Mouse (Mus musculus) 3T3-L1 (cell line): ENCODE results near the gene Ucp2.

Experiments used
- DNase-seq: peaks from one replicate; pipeline ENCODE4 v3.0.0-alpha.2; 2015; ENCODE audit warnings: low read depth, low spot score

Gene Ucp2

GRCm38 (mm10) chr7:100502374-100502922 lies 9.3 kb downstream of the Ucp2 start:
- no peak for DNase-seq

DNA sequence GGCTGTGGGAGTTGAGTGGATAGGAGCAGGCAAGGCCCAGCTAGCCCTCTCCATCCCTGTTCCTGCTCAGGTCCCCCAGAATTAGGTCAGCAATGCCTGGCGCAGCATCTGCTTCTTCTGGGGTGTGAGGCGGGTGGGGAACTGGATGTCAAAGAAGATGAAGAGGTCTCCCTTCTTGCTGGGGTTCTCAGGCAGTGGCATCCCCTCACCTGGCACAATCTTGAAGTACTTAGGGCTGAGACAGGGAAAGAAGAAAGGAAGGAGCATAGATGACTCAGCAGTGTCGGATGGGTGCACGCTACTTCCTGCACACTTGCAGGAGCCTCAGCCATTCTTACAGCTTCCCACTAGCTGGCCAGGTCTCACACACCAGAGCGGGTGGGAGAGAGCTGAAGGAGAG lies 9.9 kb downstream of the Ucp2 start:
- no peak for DNase-seq

GRCm38 (mm10) chr7:100504740-100505487 lies 11.8 kb downstream of the Ucp2 start:
- DNase-seq = no peak

DNA sequence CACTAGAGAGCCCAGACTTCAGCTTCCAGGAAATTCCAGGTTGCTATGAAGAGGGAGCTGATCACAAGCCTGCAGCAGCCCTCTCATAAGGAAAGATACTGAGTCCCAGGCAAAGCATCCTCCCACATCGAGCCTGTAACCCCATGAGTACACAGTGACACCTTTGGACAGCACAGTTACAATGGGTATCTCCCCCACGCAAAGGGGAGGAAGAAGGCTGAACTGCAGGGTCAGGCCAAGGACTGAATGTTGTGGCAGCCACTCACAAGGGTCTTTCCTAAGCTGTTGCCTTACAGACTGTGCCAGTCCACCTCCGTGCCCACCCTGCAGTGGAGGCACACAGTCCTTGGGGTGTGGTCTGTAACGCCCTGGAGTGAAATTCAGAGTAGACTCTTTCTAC lies 13.4 kb downstream of the Ucp2 start:
- DNase-seq = no peak

DNA sequence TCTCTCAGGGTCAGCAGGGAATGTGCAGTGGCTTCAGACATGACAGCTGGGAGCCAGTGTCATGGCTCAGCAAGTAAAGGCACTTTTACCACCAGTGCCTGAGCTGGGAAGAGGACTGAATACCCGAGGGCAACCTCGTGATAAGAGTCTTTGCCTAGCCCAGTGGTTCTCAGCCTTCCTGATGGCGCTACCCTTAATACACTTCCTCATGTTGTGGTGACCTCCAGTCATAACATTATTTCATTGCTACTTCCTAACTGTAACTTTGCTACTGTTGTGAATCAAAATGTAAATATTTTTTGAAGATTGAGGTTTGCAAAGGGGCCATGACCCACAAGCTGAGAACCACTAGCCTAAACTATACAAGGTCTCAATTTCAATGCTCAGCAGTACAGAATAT lies 15.5 kb downstream of the Ucp2 start:
- no peak for DNase-seq

DNA sequence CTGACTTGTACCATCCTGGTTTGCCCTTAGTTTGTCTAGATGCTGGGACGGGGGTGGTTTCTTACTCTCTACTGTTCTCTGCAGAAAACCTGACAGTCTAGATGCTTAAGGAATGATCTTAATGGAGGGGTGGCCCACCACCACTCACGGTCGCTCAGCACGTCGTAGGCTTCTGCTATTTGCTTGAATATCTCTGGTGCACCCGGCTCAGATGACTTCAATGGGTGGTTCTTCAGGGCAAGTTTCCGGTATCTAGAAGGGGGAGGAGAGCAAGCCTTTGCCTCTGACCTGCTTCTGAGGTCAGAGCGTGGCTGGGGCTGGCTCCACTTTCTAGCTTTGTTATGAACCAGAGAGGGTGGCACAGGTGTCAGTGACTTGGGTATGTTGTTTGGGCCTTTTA lies 18.5 kb downstream of the Ucp2 start:
- DNase-seq = no peak

DNA sequence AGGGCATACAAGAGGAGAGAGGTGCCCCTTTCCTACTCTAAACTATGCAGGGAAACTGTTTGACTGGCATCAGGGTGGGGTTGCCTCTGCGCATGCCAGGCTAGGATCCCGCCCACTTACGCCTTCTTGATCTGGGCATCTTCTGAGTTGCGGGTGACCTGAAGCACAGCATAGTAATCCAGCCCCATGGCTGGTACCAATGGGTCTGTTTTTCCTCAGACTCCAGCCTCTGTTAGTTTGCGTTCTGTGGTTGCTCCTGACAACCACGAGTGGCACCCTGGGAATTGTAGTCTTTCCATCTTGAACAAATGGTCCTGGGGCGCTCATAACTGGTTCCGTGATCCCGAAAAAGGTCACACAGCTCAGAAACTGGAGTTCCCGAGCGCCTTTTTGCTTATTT lies 21.4 kb downstream of the Ucp2 start, which contains the start of gene Dnajb13:
Gene Dnajb13, minus strand, starts transcription at position 388 of the 400 bp plus-strand sequence.
- no peak for DNase-seq

DNA sequence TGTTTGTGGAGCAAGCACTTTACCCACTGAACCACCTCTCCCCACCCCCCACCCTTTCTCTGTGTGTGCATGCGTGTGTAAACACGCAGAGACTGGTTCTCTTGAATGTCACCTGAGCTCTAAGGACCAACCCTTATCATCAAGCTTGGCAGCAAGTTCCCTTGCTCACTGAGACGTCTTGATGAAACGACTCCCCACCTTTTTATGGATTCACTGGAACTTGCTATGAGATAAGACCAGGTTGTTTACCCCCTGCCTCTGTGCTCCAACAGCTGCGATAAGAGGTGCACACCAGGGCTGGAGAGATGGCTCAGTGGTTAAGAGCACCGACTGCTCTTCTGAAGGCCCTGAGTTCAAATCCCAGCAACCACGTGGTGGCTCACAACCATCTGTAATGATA lies 27.1 kb downstream of the Ucp2 start:
- DNase-seq = no peak

- DNase-seq = peak; percentile 80
Observed at GRCm38 (mm10) chr7:100520663-100521285, 27.6 kb downstream of the Ucp2 start.

GRCm38 (mm10) chr7:100522222-100522621 lies 29.1 kb downstream of the Ucp2 start:
- no peak for DNase-seq

DNA sequence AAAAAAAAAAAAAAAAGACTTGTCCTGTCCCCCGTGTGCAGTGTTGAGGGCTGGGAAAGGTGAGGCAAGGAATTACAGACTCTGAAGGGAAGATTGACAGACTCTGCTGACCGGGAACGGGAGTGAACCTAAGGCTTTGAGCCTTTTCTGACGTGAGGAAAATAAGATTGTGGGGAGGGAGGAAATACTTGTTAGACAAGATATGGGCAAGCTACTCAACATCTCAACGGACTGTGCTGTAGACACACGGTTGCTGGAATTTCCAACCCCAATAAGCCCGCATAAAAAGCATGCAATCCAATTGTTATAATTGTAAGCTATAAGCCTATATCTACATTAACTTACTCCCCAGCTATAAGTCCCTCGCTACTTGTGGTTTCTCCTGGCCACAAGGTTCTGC lies 31.5 kb downstream of the Ucp2 start:
- DNase-seq = no peak

GRCm38 (mm10) chr7:100530766-100531165 lies 37.6 kb downstream of the Ucp2 start:
- DNase-seq = no peak

GRCm38 (mm10) chr7:100533503-100533902 lies 40.4 kb downstream of the Ucp2 start:
- no peak for DNase-seq

DNA sequence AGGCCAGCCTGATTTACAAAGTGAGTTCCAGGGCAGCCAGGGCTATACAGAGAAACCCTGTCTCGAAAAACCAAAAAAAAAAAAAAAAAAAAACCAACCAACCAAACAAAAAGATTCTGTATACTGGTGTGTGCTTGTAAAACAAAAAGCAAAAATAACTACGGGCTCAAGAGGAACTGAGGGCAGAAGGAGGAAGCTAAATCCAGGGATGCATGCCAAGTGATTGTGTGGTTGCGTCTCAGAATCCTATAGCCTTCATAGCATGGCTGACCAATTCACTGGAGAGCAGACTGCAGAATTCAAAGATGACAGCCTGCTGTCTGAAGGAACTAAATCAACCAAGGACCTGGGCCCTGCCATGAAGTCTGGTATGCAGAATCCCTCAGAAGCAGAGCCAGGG lies 41.1 kb downstream of the Ucp2 start:
- DNase-seq = no peak

GRCm38 (mm10) chr7:100535831-100536230 lies 42.7 kb downstream of the Ucp2 start:
- no peak for DNase-seq

DNA sequence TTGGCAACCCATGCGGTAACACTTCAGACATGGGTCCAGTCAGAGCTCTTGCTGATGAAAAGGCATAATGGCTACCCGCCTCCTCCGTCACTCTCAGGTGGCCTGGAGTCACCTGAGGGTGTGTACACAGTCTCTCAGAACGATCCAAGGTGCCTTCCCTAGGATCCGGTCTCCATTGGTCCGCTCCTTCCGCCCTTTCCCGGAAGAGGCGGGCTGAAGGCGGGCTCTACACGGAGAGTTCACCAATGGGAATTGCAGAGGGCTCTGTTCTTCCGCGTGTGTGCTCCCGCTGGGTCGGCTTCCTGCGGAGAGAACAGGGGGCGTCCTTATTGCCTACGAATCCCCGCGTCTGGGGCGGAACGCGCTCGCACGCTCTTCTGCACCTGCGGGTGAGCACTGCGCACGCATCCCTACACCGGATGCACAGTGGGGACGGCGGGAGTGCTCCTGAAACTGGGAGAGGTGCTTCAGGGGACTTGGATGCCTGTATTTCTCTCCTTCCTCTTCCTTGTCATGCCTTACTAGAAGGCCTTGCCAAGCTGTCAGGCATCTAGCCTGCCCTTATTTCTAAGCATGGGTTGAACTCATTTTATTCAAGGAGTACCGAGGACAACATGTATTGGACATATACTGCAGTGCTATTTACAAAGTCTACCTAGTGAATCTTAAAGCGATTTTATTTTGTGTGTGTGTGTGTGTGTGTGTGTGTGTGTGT lies 43.8 kb downstream of the Ucp2 start, which contains the start of gene Coa4:
Gene Coa4, plus strand, starts transcription at position 268 of the 715 bp plus-strand sequence.
- peak; percentile 91 for DNase-seq

DNA sequence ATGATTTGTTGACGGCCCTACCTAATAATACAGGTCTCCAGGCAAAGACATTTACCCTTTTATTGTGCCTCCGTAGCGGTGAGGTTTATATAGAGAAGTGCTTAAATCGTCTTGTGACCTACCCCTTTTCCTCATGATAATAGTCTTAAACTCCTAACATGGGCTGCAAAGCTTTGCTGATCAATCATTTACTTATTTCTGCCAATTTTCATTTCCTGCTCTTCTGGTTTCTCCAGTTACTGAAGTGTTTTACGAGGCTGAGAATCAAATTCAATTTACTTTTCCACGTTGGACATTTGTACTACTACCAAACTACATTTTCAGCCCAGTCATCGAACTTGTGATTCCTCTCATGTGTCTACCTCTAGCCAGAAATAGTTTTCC lies 44.4 kb downstream of the Ucp2 start:
- no peak for DNase-seq

- DNase-seq = no peak
Observed at GRCm38 (mm10) chr7:100539516-100539915, 46.4 kb downstream of the Ucp2 start.

DNA sequence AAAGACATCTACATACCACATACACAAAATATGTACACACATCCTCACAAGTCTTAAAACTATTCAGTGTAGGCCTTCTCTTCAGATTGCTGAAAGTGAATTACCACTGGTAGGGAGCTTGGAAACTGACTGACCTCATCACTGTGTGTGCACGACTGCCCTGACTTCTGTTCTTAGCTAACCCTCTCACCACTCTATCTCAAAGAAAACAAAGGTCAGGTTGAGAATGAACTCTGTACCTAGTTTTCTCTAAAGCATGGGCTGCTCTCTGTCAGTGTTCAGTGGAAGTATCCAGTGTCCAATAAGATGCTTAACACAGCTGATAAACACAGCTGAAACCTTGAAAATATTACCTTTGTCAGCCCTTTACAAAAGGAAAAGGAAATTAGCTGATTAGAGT lies 51.3 kb downstream of the Ucp2 start:
- no peak for DNase-seq

- no peak for DNase-seq
Observed at GRCm38 (mm10) chr7:100547631-100548030, 54.5 kb downstream of the Ucp2 start.

DNA sequence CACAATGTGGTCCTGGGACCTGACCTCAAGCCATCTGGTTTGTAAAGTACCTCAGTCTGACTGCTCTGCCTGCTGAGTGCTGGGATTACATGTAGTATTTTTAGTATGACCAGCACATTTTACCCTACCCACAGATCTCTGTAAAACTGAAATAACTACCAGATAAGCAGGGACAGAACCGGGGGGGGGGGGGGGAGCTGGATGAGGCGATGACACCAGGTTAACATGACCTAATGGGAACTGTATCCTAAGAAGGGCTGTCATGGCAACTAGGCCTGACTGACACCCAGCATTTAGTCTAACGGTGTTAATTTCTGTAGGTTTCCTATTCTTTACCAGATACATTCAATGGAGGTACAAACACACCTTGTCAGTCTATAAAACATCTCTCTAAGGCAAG lies 56.7 kb downstream of the Ucp2 start:
- no peak for DNase-seq

DNA sequence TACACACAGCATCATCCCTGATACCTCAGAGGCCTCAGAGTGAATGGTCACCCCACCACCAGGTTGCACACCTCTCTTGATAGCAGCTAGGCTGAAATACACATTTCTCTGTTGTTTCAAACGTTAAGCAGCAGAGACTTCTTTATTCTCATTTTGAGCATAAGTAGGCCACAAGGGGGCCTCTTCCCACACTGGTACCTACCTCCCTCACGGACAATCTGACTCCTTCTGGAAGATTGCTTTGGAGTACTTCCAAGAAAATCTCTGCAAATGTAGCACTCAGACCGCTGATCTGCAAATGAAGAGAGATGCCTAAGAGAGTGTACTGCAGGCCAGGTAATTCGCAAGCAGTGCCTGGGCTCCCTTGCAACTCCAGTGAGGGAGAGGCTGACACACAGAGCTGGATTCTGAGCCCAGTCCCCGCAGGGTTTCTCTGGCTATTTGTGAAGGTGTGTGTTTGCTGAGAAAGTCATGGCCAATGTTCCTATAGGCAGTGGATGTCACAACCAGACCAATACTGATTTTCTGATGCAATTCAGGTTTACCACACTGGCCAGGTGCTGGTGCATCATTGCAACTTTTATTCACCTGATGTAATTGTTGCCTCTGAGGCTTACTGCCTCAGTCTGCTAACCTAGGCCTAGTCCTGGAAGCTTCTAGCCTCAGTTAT lies 57.3 kb downstream of the Ucp2 start:
- DNase-seq = peak; percentile 52
